Mouse (Mus musculus) C2C12 (cell line): ENCODE results near the gene Tmem175.

Source experiments
- CTCF ChIP-seq: IDR thresholded peaks from one replicate; pipeline ENCODE4 v1.5.1; 2011; ENCODE audit not compliant: control insufficient read depth, insufficient read depth, insufficient read length
- MAX ChIP-seq: IDR thresholded peaks from one replicate; pipeline ENCODE4 v1.6.1; 2011; ENCODE audit warnings: mild to moderate bottlenecking, control low read depth
- MYOD1 ChIP-seq: IDR thresholded peaks from one replicate; pipeline ENCODE4 v1.6.1; 2011; ENCODE audit warnings: low read depth; ENCODE audit not compliant: control insufficient read depth, insufficient read length
- MYOG ChIP-seq: IDR thresholded peaks from one replicate; pipeline ENCODE4 v1.6.1; 2011; ENCODE audit not compliant: control insufficient read depth, insufficient read length; ENCODE audit errors: extremely low read depth
- USF1 ChIP-seq: IDR thresholded peaks from one replicate; pipeline ENCODE4 v1.6.1; 2011; ENCODE audit warnings: low read depth, mild to moderate bottlenecking, control low read depth, moderate library complexity

DNA sequence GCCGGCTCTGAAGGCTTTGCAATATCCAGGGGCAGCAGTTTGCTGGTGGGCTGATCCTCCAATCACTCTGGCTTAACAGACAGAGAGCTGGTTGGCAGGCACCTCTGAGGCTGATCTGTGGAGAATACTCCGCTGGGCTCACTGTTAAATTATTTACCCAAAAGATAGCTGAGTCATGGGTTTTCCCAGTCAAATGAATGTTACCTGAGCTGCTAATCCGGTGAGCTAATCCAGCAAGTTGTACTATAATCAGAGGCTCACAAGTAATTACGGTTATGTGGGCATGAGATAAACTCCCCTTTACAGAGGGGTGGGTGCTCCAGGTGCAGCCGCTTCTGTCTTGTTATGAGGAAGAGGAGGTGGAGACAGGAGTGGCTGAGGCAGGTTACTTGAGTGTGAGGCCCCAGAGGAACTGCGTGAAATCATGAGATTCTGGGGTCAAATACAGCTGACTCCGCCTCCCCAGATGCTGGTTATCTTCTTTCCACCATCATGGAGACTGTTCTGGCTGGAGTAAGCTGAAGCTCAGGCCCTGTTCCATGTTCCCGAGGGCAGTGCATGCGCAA is 45.8 kb downstream of the Tmem175 start, which contains the start of gene Slc26a1:
- TF ChIP-seq MAX = no peak
- TF ChIP-seq CTCF = no peak
- no peak for TF ChIP-seq MYOD1
- no peak for TF ChIP-seq USF1
- TF ChIP-seq MYOG = no peak
